Mouse (Mus musculus) MEL (cell line): Measurements from ENCODE around the gene Ptpra. TPM values are rescaled to one million over a fixed set of nuclear protein-coding genes. Genes with fewer than 3 reads are reported as not detected.

Experiments
- DNase-seq: peaks from one replicate; pipeline ENCODE4 v3.0.0; 2011; ENCODE audit warnings: low read depth, low spot score
- H3K27ac ChIP-seq: 2 replicates; pipeline ENCODE4 v1.5.1; 2012; ENCODE audit warnings: low read depth, mild to moderate bottlenecking, control low read depth, low read length, moderate library complexity; ENCODE audit not compliant: control insufficient read depth
- H3K27me3 ChIP-seq, 2 experiments: fragments of 150-350 bp in 1 of 2; sonication (generic) in 1 of 2; 2 replicates each; pipeline ENCODE4 v1.6.1; 2012; ENCODE audit warnings: low read length in 2 of 2, mild to moderate bottlenecking in 2 of 2, improper control_type of control experiment in 1 of 2, moderate library complexity in 1 of 2; ENCODE audit not compliant: insufficient read depth in 2 of 2, control insufficient read depth in 1 of 2
- H3K36me3 ChIP-seq, 2 experiments: 2 replicates each; pipeline ENCODE4 v1.6.1; 2012 to 2014; ENCODE audit warnings: low read length in 2 of 2, improper control_type of control experiment in 1 of 2, inconsistent platforms in 1 of 2, mild to moderate bottlenecking in 1 of 2; ENCODE audit not compliant: insufficient read depth in 2 of 2, control insufficient read depth in 1 of 2
- H3K4me1 ChIP-seq, 2 experiments: fragments of 150-350 bp in 1 of 2; sonication (generic) in 1 of 2; 2 replicates each; pipeline ENCODE4 v1.6.1; 2012; ENCODE audit warnings: low read length in 2 of 2, improper control_type of control experiment in 1 of 2, mild to moderate bottlenecking in 1 of 2; ENCODE audit not compliant: insufficient read depth in 2 of 2, control insufficient read depth in 1 of 2
- H3K4me3 ChIP-seq, 2 experiments: fragments of 150-350 bp in 1 of 2; sonication (generic) in 1 of 2; 2 replicates each; pipeline ENCODE4 v1.5.1; 2012; ENCODE audit warnings: low read depth in 2 of 2, low read length in 2 of 2, mild to moderate bottlenecking in 2 of 2, moderate library complexity in 2 of 2, control low read depth in 1 of 2, improper control_type of control experiment in 1 of 2; ENCODE audit not compliant: control insufficient read depth in 1 of 2, insufficient read depth in 1 of 2
- H3K79me2 ChIP-seq: 2 replicates; pipeline ENCODE4 v1.6.1; 2012; ENCODE audit warnings: mild to moderate bottlenecking, low read length, moderate library complexity; ENCODE audit not compliant: control insufficient read depth, poor library complexity, insufficient read depth
- H3K9ac ChIP-seq: 2 replicates; pipeline ENCODE4 v1.6.1; 2012; ENCODE audit warnings: low read depth, mild to moderate bottlenecking, control low read depth, low read length, moderate library complexity; ENCODE audit not compliant: control insufficient read depth, poor library complexity, severe bottlenecking
- H3K9me3 ChIP-seq: fragments of 150-350 bp; sonication (generic); replicated peaks from 2 replicates; pipeline ENCODE4 v1.6.1; 2012; ENCODE audit warnings: mild to moderate bottlenecking, low read length, improper control_type of control experiment, moderate library complexity; ENCODE audit not compliant: insufficient read depth
- BHLHE40 ChIP-seq: IDR thresholded peaks from 2 replicates; pipeline ENCODE4 v1.6.1; 2012; ENCODE audit warnings: low read depth, mild to moderate bottlenecking, inconsistent platforms, low read length, improper control_type of control experiment, borderline replicate concordance
- CHD1 ChIP-seq: IDR thresholded peaks from 2 replicates; pipeline ENCODE4 v1.6.1; 2012; ENCODE audit warnings: low read depth, mild to moderate bottlenecking, inconsistent platforms, low read length, improper control_type of control experiment
- ELF1 ChIP-seq: IDR thresholded peaks from 2 replicates; pipeline ENCODE4 v1.6.1; 2014; ENCODE audit warnings: low read depth, mild to moderate bottlenecking, inconsistent platforms, low read length, improper control_type of control experiment, moderate library complexity
- EP300 ChIP-seq, 2 experiments: IDR thresholded peaks; 2 replicates each; pipeline ENCODE4 v1.6.1; 2011; ENCODE audit warnings: improper control_type of control experiment in 2 of 2, low read length in 2 of 2, low read depth in 1 of 2, mild to moderate bottlenecking in 1 of 2
- GATA1 ChIP-seq: IDR thresholded peaks from 2 replicates; pipeline ENCODE4 v1.6.1; 2011; ENCODE audit warnings: low read depth, low read length, improper control_type of control experiment
- KAT2A ChIP-seq: conservative IDR thresholded peaks from 2 replicates; pipeline ENCODE4 v1.6.1; 2012; ENCODE audit warnings: low read depth, low read length, improper control_type of control experiment, inconsistent platforms
- MAFK ChIP-seq: IDR thresholded peaks from 2 replicates; pipeline ENCODE4 v1.6.1; 2011; ENCODE audit warnings: low read depth, mild to moderate bottlenecking, low read length, improper control_type of control experiment, borderline replicate concordance
- MAX ChIP-seq: IDR thresholded peaks from 2 replicates; pipeline ENCODE4 v1.6.1; 2011; ENCODE audit warnings: low read length, improper control_type of control experiment
- MAZ ChIP-seq: IDR thresholded peaks from 2 replicates; pipeline ENCODE4 v1.6.1; 2012; ENCODE audit warnings: low read depth, mild to moderate bottlenecking, inconsistent platforms, low read length, improper control_type of control experiment
- MEF2A ChIP-seq: IDR thresholded peaks from 2 replicates; pipeline ENCODE4 v1.6.1; 2014; ENCODE audit warnings: low read depth, mild to moderate bottlenecking, inconsistent platforms, low read length, improper control_type of control experiment; ENCODE audit not compliant: poor library complexity, insufficient replicate concordance, severe bottlenecking; ENCODE audit errors: extremely low read depth
- MXI1 ChIP-seq: IDR thresholded peaks from 2 replicates; pipeline ENCODE4 v1.6.1; 2011; ENCODE audit warnings: mild to moderate bottlenecking, low read depth, low read length, improper control_type of control experiment
- MYC ChIP-seq: IDR thresholded peaks from 2 replicates; pipeline ENCODE4 v1.6.1; 2011; ENCODE audit warnings: low read depth, mild to moderate bottlenecking, low read length, improper control_type of control experiment, moderate library complexity
- POLR2AphosphoS2 ChIP-seq: IDR thresholded peaks from 2 replicates; pipeline ENCODE4 v1.6.1; 2011; ENCODE audit warnings: low read length, improper control_type of control experiment
- POLR2AphosphoS5 ChIP-seq: IDR thresholded peaks from 2 replicates; pipeline ENCODE4 v1.6.1; 2012; ENCODE audit warnings: low read depth, borderline replicate concordance, mild to moderate bottlenecking, inconsistent platforms, low read length, moderate library complexity, mixed read lengths
- RAD21 ChIP-seq: IDR thresholded peaks from 2 replicates; pipeline ENCODE4 v1.6.1; 2011; ENCODE audit warnings: mild to moderate bottlenecking, low read depth, low read length, improper control_type of control experiment
- SIN3A ChIP-seq: IDR thresholded peaks from 2 replicates; pipeline ENCODE4 v1.6.1; 2012; ENCODE audit warnings: low read length, improper control_type of control experiment, inconsistent platforms
- UBTF ChIP-seq: IDR thresholded peaks from 2 replicates; pipeline ENCODE4 v1.6.1; 2012; ENCODE audit warnings: low read depth, mild to moderate bottlenecking, inconsistent platforms, low read length, improper control_type of control experiment, moderate library complexity, borderline replicate concordance; ENCODE audit not compliant: insufficient read depth
- ZC3H11A ChIP-seq: IDR thresholded peaks from 2 replicates; pipeline ENCODE4 v1.6.1; 2012; ENCODE audit warnings: low read depth, mild to moderate bottlenecking, inconsistent platforms, low read length, improper control_type of control experiment
- ZKSCAN1 ChIP-seq: IDR thresholded peaks from 2 replicates; pipeline ENCODE4 v1.6.1; 2012; ENCODE audit warnings: low read depth, mild to moderate bottlenecking, inconsistent platforms, low read length, improper control_type of control experiment, moderate library complexity
- ZMIZ1 ChIP-seq: IDR thresholded peaks from 2 replicates; pipeline ENCODE4 v1.6.1; 2012; ENCODE audit warnings: low read depth, mild to moderate bottlenecking, inconsistent platforms, low read length, improper control_type of control experiment, moderate library complexity
- polyA plus RNA-seq, 2 experiments: library from polyadenylated mRNA; stranded (reverse) in 1 of 2; unstranded in 1 of 2; fragments of >175 nt in 1 of 2; fragments of >200 nt in 1 of 2; gene quantifications; 2 replicates each; pipeline versions ENCODE4 v1.2.1 to v1.2.4; 2012; ENCODE audit warnings: low replicate concordance in 2 of 2, low read depth in 1 of 2; ENCODE audit not compliant: insufficient read length in 2 of 2, insufficient read depth in 1 of 2, missing spikeins in 1 of 2
- total RNA-seq: library from RNA; depleted of rRNA; stranded (reverse); fragments of 300-350 nt; gene quantifications from 2 replicates; pipeline ENCODE4 v1.2.3, GENCODE M21; 2012

Ptpra gene
- total and polyA plus RNA-seq, 3 experiments = 28.1 to 68.3 TPM; not detected in 1

DNA sequence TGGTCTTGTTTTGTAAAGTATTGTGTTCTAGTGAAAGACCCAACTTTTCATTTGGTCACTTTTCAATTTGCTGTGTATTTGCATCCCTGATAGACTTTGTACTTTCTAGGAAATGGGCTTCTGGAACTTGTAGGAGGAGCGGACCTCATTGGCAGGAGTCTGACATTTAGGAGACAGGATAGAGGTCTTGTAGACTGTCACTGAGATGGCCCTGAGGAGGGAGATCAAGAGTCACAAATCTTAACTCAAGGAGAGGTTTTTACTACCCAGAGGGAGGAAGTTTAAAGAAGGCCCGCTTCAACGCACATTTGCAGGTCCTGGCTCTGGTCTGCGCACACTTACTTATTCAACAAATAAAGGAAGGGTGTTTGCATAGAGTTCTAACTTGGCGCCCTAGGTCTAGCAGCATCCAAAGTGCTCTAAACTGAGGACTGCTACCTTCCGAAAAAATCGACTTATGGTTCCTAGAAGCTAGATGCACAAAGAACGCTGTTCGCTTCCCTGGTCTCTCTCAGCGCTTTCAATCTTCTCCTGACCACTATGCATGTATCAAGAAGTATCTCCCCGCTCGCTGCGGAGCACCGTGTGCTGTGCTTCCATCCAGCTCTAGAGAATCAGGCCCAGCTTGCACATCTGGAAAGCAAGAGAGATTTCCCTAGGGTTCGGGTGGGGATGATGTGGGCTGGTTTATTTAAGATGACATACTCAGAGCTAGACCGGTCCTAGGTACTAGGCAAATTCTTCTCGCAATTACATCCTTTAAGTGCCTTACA lies 871 bp upstream of the Ptpra start:
- H3K9ac ChIP-seq = peak overlapping the region; percentile 93

DNA sequence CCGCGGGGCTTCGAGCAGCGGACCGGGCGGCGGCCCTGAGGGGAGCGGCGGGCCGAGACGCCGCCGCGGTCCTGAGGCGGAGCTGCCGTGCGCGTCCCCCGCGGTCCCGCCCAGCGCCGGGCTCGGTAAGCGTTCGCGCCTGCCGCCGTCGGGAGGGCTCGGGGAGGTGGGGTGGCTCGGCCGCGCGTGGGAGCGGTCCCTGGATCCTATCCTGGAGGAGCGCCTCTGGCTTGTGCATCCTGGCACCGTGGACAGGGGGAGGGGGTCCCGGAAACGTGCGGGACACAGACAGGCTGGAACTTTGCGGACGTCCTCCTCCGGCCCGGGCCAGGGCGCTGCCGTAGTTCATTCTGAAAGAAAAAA lies 337 bp downstream of the Ptpra start:
- peak overlapping the region; percentile 93 for H3K9ac ChIP-seq
- DNase-seq = no peak
- no peaks in the 10 kb centered on the region for H3K9me3 ChIP-seq
- H3K79me2 ChIP-seq = peaks cover 34% of the 10 kb centered on the region
- TF ChIP-seq RAD21 (no peak), MEF2A (no peak), KAT2A (no peak), SIN3A (peak; percentile 22; the same call in 1 of the 2 replicates), ELF1 (0 out of 2 replicates have a peak, but pooled peaks have one; percentile 0), UBTF (0 out of 2 replicates have a peak, but pooled peaks have one; percentile 73)
- peak overlapping the region; percentile 87 to 97 for H3K4me3 ChIP-seq
- peak overlapping the region; percentile 65 for H3K27ac ChIP-seq
- H3K27me3 ChIP-seq = no peaks in the 10 kb centered on the region
- peaks cover 19 to 32% of the 10 kb centered on the region in 2 experiments for H3K4me1 ChIP-seq
- H3K36me3 ChIP-seq = peaks cover 0 to 40% of the 10 kb centered on the region in 2 experiments; a peak in 2 of 4 replicates

More for the DNA sequence above, 871 bp upstream of the Ptpra start:
- peak; percentile 36 for DNase-seq
- Histone ChIP-seq H3K27me3 (no peaks in the 10 kb centered on the region), H3K4me1 (peaks cover 11 to 24% of the 10 kb centered on the region in 2 experiments), H3K79me2 (peaks cover 24% of the 10 kb centered on the region), H3K27ac (no peak overlapping the region), H3K36me3 (peaks cover 0 to 33% of the 10 kb centered on the region in 2 experiments; a peak in 2 of 4 replicates), H3K4me3 (peak overlapping the region; percentile 87 to 97), H3K9me3 (no peaks in the 10 kb centered on the region)
- TF ChIP-seq SIN3A = peak; percentile 40; the same call in 1 of the 2 replicates
- TF ChIP-seq MAFK = no peak

- Histone ChIP-seq H3K27me3 (no peaks in the 10 kb centered on the region), H3K27ac (no peak overlapping the region), H3K9me3 (no peaks in the 10 kb centered on the region), H3K4me3 (peak overlapping the region; percentile 87 to 97), H3K9ac (peak overlapping the region; percentile 93), H3K4me1 (peaks cover 19 to 32% of the 10 kb centered on the region in 2 experiments), H3K36me3 (peaks cover 0 to 40% of the 10 kb centered on the region in 2 experiments; a peak in 2 of 4 replicates), H3K79me2 (peaks cover 39% of the 10 kb centered on the region)
- TF ChIP-seq POLR2AphosphoS2 (no peak), ZC3H11A (no peak), RAD21 (no peak), EP300 (IDR thresholded peaks at IDR 0.05; ENCODE audit: low read depth in 1 of 2, low read length in 2 of 2) (no peak), CHD1 (no peak), MEF2A (no peak), MAZ (no peak), MXI1 (no peak), ZMIZ1 (no peak), MYC (no peak), BHLHE40 (no peak), ELF1 (no peak), KAT2A (no peak), ZKSCAN1 (no peak), GATA1 (no peak), POLR2AphosphoS5 (no peak), MAX (no peak)
- DNase-seq = no peak
These were observed 1.1 kb downstream of the Ptpra start for GRCm38 (mm10) chr2:130451086-130451726.
